Mouse (Mus musculus) lung, postnatal 25 days (tissue): Measurements from ENCODE around the gene Unc45a.
"Not testable (repeated sequence)": the region's sequence is repeated elsewhere in the genome, so short reads cannot be mapped to it uniquely, and the experiment has no call there.

Experiments
- DNase-seq: peaks from one replicate; pipeline ENCODE4 v3.0.0; 2022; ENCODE audit warnings: low spot score

Unc45a gene

DNA sequence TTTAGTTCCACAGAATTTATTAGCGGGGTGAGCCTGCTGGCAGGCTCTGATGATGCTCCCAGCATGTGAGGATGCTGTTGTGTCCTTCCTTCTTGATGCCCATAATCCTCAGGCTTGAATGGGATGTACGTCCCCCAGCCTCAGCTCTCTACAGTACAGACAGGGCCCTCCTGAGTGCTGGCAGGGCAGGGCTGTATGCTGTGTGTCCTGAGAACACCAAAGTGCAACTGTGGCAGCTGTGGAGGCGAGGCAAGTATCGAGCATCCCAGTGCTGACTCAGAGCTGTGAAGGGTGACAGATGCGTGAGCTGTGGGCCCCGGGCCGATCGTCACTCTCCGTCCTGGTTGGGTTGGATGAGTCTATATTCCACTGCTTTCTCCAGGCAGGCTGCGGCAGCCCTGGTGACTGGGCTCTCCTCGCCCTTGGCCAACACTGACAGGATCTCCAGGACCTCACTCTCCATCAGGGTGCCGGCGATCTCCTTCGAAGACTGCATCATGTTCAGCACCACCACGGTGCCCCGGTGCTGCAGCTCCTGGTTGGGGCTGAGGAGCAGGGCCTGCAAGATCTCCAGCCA lies 15.4 kb downstream of the Unc45a start:
- DNase-seq = no peak

DNA sequence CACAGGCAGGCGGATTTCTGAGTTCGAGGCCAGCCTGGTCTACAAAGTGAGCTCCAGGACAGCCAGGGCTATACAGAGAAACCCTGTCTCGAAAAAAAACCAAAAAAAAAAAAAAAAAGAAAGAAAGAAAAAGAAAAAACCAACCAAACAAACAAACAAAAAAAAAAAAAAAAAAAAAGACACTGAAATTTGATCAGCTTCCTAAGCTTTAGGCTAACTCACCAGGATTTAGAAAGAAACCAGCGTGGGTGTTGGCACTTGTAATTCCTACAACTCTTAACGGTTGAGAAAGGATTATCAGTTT lies 16.0 kb downstream of the Unc45a start:
- not testable (repeated sequence) for DNase-seq

GRCm38 (mm10) chr7:80324043-80324815 lies 16.6 kb downstream of the Unc45a start, which contains the start of gene Rccd1:
Gene Rccd1 (minus strand): TSS chr7:80324454.
- DNase-seq = peak; percentile 96

GRCm38 (mm10) chr7:80323336-80323735 lies 17.5 kb downstream of the Unc45a start:
- DNase-seq = no peak

DNA sequence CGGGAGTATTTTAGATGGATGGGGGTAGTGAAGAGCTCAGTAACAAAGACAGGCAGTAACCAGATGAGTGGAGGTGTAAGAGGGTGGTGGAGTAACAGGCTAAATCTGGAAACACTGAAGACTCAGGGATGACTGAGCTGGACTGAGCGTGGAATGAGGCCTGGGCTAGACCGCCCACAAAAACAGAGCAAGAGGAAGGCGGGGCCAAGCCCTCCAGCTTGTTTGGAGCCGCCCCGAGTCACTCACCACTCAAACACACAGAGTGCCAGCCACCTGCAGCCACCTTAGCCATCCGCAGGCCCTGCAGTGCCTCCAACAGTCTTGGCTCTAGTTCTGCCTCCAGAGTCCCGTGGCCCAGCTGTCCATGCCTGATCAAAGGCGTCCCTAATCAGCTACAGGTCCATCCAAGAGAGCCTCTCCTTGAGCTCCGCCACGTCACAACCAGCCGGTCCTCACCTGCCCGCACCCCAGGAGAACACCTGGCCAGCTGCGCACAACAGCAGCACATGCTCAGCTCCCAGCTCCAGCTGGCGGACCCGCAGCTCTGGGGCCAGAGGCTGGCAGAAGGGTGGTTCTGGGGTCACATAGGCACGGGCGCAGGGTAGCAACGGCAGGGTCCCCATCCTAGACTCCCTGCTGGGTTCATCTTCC lies 20.8 kb downstream of the Unc45a start:
- no peak for DNase-seq

- no peak for DNase-seq
These were observed 22.1 kb downstream of the Unc45a start for GRCm38 (mm10) chr7:80318670-80319069.

DNA sequence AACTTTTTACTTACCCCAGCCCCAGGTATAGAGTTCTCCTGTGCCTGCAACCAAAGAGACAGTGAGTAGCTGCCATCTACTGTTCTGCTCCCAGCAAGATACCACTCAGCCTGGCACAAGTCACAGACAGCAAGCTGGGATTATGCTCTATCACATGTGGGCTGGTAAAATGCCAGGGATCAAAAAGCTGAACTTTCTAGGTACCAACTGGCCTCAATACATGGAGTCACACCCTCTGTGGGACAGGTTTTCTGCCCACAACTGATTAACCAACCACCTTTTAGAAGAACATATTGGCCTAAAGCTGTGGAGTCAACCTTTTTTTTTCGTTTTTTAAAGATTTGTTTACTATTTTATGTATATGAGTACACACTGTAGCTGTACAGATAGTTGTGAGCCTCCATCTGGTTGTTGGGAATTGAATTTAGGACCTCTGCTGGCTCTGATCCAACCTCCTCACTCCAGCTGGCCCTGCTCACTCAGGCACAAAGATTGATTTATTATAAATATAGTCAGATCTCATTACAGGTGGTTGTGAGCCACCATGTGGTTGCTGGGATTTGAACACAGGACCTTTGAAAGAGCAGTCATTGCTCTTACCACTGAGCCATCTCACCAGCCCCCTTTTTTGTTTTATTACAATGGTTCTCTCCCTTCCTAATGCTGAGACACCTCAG lies 23.2 kb downstream of the Unc45a start:
- no peak for DNase-seq

DNA sequence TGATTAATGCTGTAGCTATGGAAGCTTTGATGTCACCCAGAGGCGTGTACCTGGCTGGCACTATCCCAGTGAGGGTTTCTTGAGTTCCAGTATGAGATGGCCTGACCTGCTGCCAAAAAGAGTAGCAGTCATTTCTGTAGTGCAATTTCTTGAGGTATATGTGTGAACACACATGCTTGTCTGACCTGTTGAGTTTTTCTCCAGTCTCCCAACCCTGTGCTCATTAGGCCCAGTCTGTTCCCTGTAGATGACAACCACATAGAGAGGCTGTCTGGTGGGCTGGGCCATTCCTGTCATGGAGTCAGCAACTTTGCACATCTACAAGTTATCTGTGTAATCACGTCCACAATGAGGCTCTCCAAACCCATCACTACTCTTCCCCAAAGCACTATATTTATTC lies 25.1 kb downstream of the Unc45a start:
- DNase-seq = no peak

GRCm38 (mm10) chr7:80310771-80311170 lies 30.0 kb downstream of the Unc45a start:
- no peak for DNase-seq

- no peak for DNase-seq
These were observed 33.0 kb downstream of the Unc45a start for GRCm38 (mm10) chr7:80307766-80308165.

DNA sequence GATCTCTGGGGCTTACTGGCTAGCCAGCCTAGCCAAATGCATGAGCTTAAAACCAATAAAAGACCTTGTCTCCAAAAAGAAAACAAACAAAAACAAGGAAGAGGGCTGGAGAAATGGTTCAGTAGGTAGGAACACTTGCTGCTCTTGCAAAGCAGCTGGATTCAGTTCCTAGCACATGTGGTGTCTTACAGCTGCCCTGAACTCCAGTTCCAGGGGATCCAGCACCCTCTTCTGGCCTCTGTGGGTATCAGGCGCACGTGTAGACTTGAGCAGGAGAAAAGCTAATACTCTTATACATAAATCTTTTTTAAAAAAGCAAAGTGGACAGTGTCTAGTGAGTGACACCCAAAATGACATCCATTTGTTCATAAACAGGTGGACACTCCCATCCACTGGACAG lies 39.3 kb downstream of the Unc45a start:
- DNase-seq = no peak

DNA sequence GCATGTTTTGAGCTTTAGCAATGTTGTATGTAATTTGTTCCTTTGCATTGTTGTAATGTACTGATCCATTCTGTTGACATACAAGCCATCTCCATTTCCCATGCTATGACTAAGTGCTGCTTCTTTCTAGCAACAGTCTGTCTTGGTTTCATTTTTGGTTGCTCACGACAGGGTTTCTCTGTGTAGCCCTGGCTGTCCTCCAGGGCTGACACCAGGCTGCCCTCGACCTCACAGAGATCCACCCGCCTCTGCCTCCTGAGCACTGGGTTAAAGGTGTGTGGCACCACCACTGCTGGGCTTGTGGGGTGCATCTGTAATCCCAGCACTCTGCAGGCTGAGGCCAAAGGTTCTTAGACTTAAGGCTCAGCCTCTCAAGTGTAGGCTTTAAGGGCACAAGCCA lies 41.2 kb downstream of the Unc45a start:
- no peak for DNase-seq

DNA sequence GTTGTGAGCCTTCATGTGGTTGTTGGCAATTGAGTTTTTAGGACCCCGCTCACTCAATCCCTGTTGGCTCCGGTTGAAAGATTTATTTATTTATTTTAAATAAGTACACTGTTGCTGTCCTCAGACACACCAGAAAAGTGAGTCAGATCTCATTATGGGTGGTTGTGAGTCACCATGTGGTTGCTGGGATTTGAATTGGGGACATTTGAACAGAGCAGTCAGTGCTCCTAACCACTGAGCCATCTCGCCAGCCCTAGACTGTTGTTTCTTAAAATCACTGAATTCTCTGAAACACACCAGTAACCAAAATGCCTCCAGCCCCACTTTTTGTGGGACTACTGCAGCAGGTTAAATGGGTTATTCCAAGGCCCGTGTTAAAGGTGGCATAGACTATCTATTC lies 42.1 kb downstream of the Unc45a start:
- no peak for DNase-seq

- no peak for DNase-seq
These were observed 43.8 kb downstream of the Unc45a start for GRCm38 (mm10) chr7:80297041-80297440.

GRCm38 (mm10) chr7:80296462-80296861 lies 44.3 kb downstream of the Unc45a start:
- no peak for DNase-seq

DNA sequence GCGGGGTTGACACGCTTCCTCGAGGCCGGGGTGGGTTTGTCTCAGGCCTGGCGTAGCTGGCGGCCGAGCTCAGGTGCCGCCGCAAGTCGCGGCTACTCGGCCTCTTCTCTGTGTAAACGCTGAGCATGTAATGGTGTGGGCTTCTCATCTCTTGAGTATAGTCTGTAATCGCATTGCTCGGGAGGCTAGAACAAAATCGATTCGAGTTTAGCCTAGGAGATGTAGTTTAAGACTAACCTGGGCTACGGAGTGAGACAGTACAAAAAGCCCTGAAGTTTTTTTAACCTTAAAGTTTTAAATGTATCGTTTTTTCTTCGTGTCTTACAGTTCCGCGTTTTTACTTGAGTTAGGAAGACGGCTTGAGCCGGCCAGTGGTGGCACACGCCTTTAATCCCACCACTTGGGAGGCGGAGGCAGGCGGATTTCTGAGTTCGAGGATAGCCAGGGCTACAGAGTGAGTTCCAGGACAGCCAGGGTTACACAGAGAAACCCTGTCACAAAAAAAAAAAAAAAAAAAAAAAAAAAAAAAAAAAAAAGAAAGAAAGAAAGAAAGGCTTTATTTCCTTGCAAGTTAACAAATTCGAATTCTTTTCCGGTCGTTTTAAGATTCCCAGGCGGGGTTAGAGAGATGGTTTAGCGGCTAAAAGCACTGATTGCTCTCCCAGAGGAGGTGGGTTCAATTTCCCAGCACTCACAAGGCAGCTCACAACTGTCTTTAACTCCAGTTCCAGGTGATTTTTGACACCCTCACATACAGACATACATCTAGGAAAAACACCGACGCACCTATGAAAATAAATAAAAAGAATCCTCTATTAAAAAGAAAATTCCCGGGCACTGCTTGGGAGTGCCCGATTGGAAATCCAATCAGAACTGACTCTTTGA lies 45.8 kb downstream of the Unc45a start:
- DNase-seq = no peak

- peak; percentile 98 for DNase-seq
These were observed 46.6 kb downstream of the Unc45a start, which contains the start of gene Prc1 for GRCm38 (mm10) chr7:80294062-80294763. Gene Prc1 (plus strand): TSS chr7:80294450.

DNA sequence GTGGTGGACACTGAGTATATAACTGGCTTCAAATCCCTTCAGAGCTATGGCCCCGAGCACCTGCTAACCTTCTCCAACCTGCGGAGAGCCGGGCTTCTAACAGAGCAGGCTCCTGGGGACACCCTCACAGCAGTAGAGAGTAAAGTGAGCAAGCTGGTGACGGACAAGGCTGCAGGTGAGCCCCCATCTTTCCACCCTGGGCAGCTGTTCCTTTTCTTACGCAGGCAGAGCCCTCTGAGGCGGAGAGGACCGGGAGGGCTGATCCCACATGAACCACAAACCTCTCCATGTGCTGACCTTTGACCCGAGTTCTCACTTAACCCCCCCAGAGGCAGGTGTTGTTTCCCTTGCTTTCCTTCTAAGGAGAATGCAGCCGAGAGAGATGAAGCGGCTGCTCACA lies 53.1 kb downstream of the Unc45a start:
- no peak for DNase-seq

DNA sequence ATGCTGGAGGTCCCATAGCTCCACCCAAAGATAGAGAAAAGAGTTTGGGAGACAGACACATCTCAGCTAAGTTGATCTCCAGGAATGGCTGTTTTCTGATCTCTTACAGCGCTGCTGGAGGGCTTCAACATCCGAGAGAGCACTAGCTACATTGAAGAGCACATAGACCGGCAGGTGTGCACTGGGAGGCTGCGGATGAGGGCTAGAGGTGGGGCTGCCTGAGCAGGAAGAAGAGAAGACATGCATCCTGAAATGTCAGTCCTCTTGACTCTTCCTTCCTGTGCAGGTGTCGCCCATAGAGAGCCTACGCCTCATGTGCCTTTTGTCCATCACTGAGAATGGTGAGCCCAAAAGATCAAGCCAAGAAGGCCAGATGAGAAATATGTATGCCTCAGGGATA lies 55.1 kb downstream of the Unc45a start:
- no peak for DNase-seq

- DNase-seq = peak; percentile 66
These were observed 56.4 kb downstream of the Unc45a start for GRCm38 (mm10) chr7:80284391-80284790.

DNA sequence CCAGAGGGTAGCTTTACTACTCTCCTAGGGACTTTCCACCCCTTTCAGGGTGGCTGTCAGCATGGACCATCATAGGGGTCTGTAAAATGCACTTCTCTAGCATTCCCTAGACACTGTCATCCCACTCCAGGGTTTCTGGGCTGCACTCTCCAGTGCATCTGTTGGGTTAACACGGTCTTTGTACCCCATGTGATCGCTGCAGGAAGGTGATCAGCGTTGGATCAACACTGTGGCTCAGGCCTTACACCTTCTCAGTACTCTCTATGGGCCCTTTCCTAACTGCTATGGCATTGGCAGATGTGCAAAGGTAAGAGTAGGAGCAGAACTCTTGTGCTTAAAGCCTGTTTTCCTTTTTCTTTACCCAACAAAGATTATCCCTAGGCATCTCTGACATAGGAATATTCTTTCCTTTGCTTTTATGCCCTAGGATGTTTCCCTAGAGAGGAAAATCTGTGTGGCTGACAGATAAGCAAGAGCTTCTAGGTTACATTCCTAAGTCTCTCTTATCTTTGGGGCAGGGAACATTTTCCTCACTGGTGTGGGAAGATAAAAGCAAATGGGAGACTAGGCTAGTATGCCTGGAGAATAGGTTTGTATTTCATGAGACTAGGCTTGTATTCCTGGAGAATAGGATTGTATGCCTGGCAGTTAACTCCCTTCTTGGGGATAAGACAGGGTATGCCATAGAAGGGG lies 57.4 kb downstream of the Unc45a start:
- DNase-seq = no peak
